ENCODE assay signal across 16 mouse cellular contexts in the genomic region with DNA sequence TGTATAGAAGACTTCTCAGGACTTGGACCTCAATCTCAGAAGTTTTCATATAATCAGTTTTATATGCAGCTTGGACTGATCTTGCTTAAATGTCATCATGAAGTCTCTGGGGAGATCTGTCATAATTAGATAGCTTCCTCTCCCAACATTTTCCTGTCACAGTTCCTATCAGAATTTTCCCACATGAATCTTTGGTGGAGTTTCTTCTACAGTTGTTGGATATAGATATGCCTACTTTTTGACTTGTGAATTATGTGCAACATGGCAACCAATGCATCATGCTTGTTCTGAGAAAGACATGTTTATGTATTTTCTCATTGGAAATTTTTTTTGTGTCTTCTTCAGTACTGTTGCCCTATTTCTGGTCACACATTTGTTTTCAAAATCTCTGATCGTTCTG.
"Had no signal": no experiment of that assay in that cellular context is flagged by ENCODE, and none has a peak within 500 bp of the region (broad histone marks: within the 10 kb centered on the region; RNA-seq: fewer than 3 reads in every experiment).

No protein-coding gene starts in this region.

- H3K9ac ChIP-seq: neural tube, embryonic 13.5 days; neural tube, embryonic 15.5 days; stomach, embryonic 15.5 days had no signal

- H3K27me3 ChIP-seq: neural tube, embryonic 13.5 days; neural tube, embryonic 15.5 days; stomach, embryonic 15.5 days had no signal

- DNase-seq: retina, postnatal 1 day; right cerebral cortex, adult 18-20 months; right cerebral cortex, postnatal 14 days; right cerebral cortex, postnatal 25 days; right cerebral cortex, postnatal 4 days; spleen, adult 18-20 months; thymus, adult 18-20 months; thymus, adult 2 months; thymus, postnatal 14 days; thymus, postnatal 25 days; thymus, postnatal 36 days; thymus, postnatal 4 days had no signal

- H3K9me3 ChIP-seq: neural tube, embryonic 13.5 days; neural tube, embryonic 15.5 days; stomach, embryonic 15.5 days had no signal

- H3K27ac ChIP-seq: neural tube, embryonic 13.5 days; neural tube, embryonic 15.5 days; stomach, embryonic 15.5 days; stomach, postnatal 0 days had no signal

- H3K36me3 ChIP-seq: neural tube, embryonic 13.5 days; neural tube, embryonic 15.5 days; stomach, embryonic 15.5 days had no signal

- H3K4me2 ChIP-seq: neural tube, embryonic 13.5 days; neural tube, embryonic 15.5 days; stomach, embryonic 15.5 days had no signal

- H3K4me3 ChIP-seq: neural tube, embryonic 13.5 days; neural tube, embryonic 15.5 days; stomach, embryonic 15.5 days had no signal

- H3K4me1 ChIP-seq: neural tube, embryonic 13.5 days; neural tube, embryonic 15.5 days; stomach, embryonic 15.5 days had no signal
